Mouse (Mus musculus) MEL (cell line): ENCODE results near the gene Ddhd1. TPM values are rescaled to one million over a fixed set of nuclear protein-coding genes. Genes with fewer than 3 reads are reported as not detected.

Experiments used
- DNase-seq: peaks from one replicate; pipeline ENCODE4 v3.0.0; 2011; ENCODE audit warnings: low read depth, low spot score
- H3K27ac ChIP-seq: 2 replicates; pipeline ENCODE4 v1.5.1; 2012; ENCODE audit warnings: low read depth, mild to moderate bottlenecking, control low read depth, low read length, moderate library complexity; ENCODE audit not compliant: control insufficient read depth
- H3K27me3 ChIP-seq, 2 experiments: fragments of 150-350 bp in 1 of 2; sonication (generic) in 1 of 2; 2 replicates each; pipeline ENCODE4 v1.6.1; 2012; ENCODE audit warnings: low read length in 2 of 2, mild to moderate bottlenecking in 2 of 2, improper control_type of control experiment in 1 of 2, moderate library complexity in 1 of 2; ENCODE audit not compliant: insufficient read depth in 2 of 2, control insufficient read depth in 1 of 2
- H3K36me3 ChIP-seq, 2 experiments: 2 replicates each; pipeline ENCODE4 v1.6.1; 2012 to 2014; ENCODE audit warnings: low read length in 2 of 2, improper control_type of control experiment in 1 of 2, inconsistent platforms in 1 of 2, mild to moderate bottlenecking in 1 of 2; ENCODE audit not compliant: insufficient read depth in 2 of 2, control insufficient read depth in 1 of 2
- H3K4me1 ChIP-seq, 2 experiments: fragments of 150-350 bp in 1 of 2; sonication (generic) in 1 of 2; 2 replicates each; pipeline ENCODE4 v1.6.1; 2012; ENCODE audit warnings: low read length in 2 of 2, improper control_type of control experiment in 1 of 2, mild to moderate bottlenecking in 1 of 2; ENCODE audit not compliant: insufficient read depth in 2 of 2, control insufficient read depth in 1 of 2
- H3K4me3 ChIP-seq, 2 experiments: fragments of 150-350 bp in 1 of 2; sonication (generic) in 1 of 2; 2 replicates each; pipeline ENCODE4 v1.5.1; 2012; ENCODE audit warnings: low read depth in 2 of 2, low read length in 2 of 2, mild to moderate bottlenecking in 2 of 2, moderate library complexity in 2 of 2, control low read depth in 1 of 2, improper control_type of control experiment in 1 of 2; ENCODE audit not compliant: control insufficient read depth in 1 of 2, insufficient read depth in 1 of 2
- H3K79me2 ChIP-seq: 2 replicates; pipeline ENCODE4 v1.6.1; 2012; ENCODE audit warnings: mild to moderate bottlenecking, low read length, moderate library complexity; ENCODE audit not compliant: control insufficient read depth, poor library complexity, insufficient read depth
- H3K9ac ChIP-seq: 2 replicates; pipeline ENCODE4 v1.6.1; 2012; ENCODE audit warnings: low read depth, mild to moderate bottlenecking, control low read depth, low read length, moderate library complexity; ENCODE audit not compliant: control insufficient read depth, poor library complexity, severe bottlenecking
- H3K9me3 ChIP-seq: fragments of 150-350 bp; sonication (generic); replicated peaks from 2 replicates; pipeline ENCODE4 v1.6.1; 2012; ENCODE audit warnings: mild to moderate bottlenecking, low read length, improper control_type of control experiment, moderate library complexity; ENCODE audit not compliant: insufficient read depth
- CHD2 ChIP-seq: IDR thresholded peaks from 2 replicates; pipeline ENCODE4 v1.6.1; 2011; ENCODE audit warnings: low read length, improper control_type of control experiment
- E2F4 ChIP-seq: IDR thresholded peaks from 2 replicates; pipeline ENCODE4 v1.6.1; 2011; ENCODE audit warnings: low read depth, low read length, improper control_type of control experiment, borderline replicate concordance
- ELF1 ChIP-seq: IDR thresholded peaks from 2 replicates; pipeline ENCODE4 v1.6.1; 2014; ENCODE audit warnings: low read depth, mild to moderate bottlenecking, inconsistent platforms, low read length, improper control_type of control experiment, moderate library complexity
- EP300 ChIP-seq, 2 experiments: IDR thresholded peaks; 2 replicates each; pipeline ENCODE4 v1.6.1; 2011; ENCODE audit warnings: improper control_type of control experiment in 2 of 2, low read length in 2 of 2, low read depth in 1 of 2, mild to moderate bottlenecking in 1 of 2
- ETS1 ChIP-seq: IDR thresholded peaks from 2 replicates; pipeline ENCODE4 v1.6.1; 2012; ENCODE audit warnings: low read depth, mild to moderate bottlenecking, inconsistent platforms, low read length, improper control_type of control experiment, moderate library complexity
- GABPA ChIP-seq: IDR thresholded peaks from 2 replicates; pipeline ENCODE4 v1.6.1; 2012; ENCODE audit warnings: low read depth, mild to moderate bottlenecking, inconsistent platforms, low read length, improper control_type of control experiment, moderate library complexity
- HCFC1 ChIP-seq: IDR thresholded peaks from 2 replicates; pipeline ENCODE4 v1.6.1; 2012; ENCODE audit warnings: low read depth, mild to moderate bottlenecking, inconsistent platforms, low read length, improper control_type of control experiment, moderate library complexity
- KAT2A ChIP-seq: conservative IDR thresholded peaks from 2 replicates; pipeline ENCODE4 v1.6.1; 2012; ENCODE audit warnings: low read depth, low read length, improper control_type of control experiment, inconsistent platforms
- MAFK ChIP-seq: IDR thresholded peaks from 2 replicates; pipeline ENCODE4 v1.6.1; 2011; ENCODE audit warnings: low read depth, mild to moderate bottlenecking, low read length, improper control_type of control experiment, borderline replicate concordance
- MAX ChIP-seq: IDR thresholded peaks from 2 replicates; pipeline ENCODE4 v1.6.1; 2011; ENCODE audit warnings: low read length, improper control_type of control experiment
- MEF2A ChIP-seq: IDR thresholded peaks from 2 replicates; pipeline ENCODE4 v1.6.1; 2014; ENCODE audit warnings: low read depth, mild to moderate bottlenecking, inconsistent platforms, low read length, improper control_type of control experiment; ENCODE audit not compliant: poor library complexity, insufficient replicate concordance, severe bottlenecking; ENCODE audit errors: extremely low read depth
- NRF1 ChIP-seq: IDR thresholded peaks from 2 replicates; pipeline ENCODE4 v1.6.1; 2014; ENCODE audit warnings: low read depth, mild to moderate bottlenecking, inconsistent platforms, low read length, improper control_type of control experiment, moderate library complexity; ENCODE audit not compliant: poor library complexity, insufficient read depth, severe bottlenecking
- POLR2A ChIP-seq, 2 experiments: IDR thresholded peaks; 2 replicates each; pipeline ENCODE4 v1.6.1; 2011 to 2012; ENCODE audit warnings: low read length in 2 of 2, mild to moderate bottlenecking in 2 of 2, control low read depth in 1 of 2, improper control_type of control experiment in 1 of 2, low read depth in 1 of 2, moderate library complexity in 1 of 2; ENCODE audit not compliant: control insufficient read depth in 1 of 2, insufficient read depth in 1 of 2, poor library complexity in 1 of 2
- RAD21 ChIP-seq: IDR thresholded peaks from 2 replicates; pipeline ENCODE4 v1.6.1; 2011; ENCODE audit warnings: mild to moderate bottlenecking, low read depth, low read length, improper control_type of control experiment
- RCOR1 ChIP-seq: IDR thresholded peaks from 2 replicates; pipeline ENCODE4 v1.6.1; 2012; ENCODE audit warnings: low read depth, mild to moderate bottlenecking, inconsistent platforms, low read length, improper control_type of control experiment
- SMC3 ChIP-seq: IDR thresholded peaks from 2 replicates; pipeline ENCODE4 v1.6.1; 2011; ENCODE audit warnings: low read depth, low read length, improper control_type of control experiment
- TAL1 ChIP-seq: IDR thresholded peaks from 2 replicates; pipeline ENCODE4 v1.6.1; 2012; ENCODE audit warnings: mild to moderate bottlenecking, inconsistent platforms, low read length, moderate library complexity, mixed read lengths
- TCF12 ChIP-seq: IDR thresholded peaks from 2 replicates; pipeline ENCODE4 v1.6.1; 2014; ENCODE audit warnings: low read depth, mild to moderate bottlenecking, inconsistent platforms, low read length, improper control_type of control experiment, moderate library complexity
- USF1 ChIP-seq: IDR thresholded peaks from 2 replicates; pipeline ENCODE4 v1.6.1; 2014; ENCODE audit warnings: low read depth, mild to moderate bottlenecking, inconsistent platforms, low read length, improper control_type of control experiment, moderate library complexity
- USF2 ChIP-seq, 2 experiments: IDR thresholded peaks; 2 replicates each; pipeline ENCODE4 v1.6.1; 2011 to 2012; ENCODE audit warnings: improper control_type of control experiment in 2 of 2, low read length in 2 of 2, borderline replicate concordance in 1 of 2, inconsistent platforms in 1 of 2, low read depth in 1 of 2, mild to moderate bottlenecking in 1 of 2; ENCODE audit not compliant: insufficient read depth in 1 of 2
- ZKSCAN1 ChIP-seq: IDR thresholded peaks from 2 replicates; pipeline ENCODE4 v1.6.1; 2012; ENCODE audit warnings: low read depth, mild to moderate bottlenecking, inconsistent platforms, low read length, improper control_type of control experiment, moderate library complexity
- ZMIZ1 ChIP-seq: IDR thresholded peaks from 2 replicates; pipeline ENCODE4 v1.6.1; 2012; ENCODE audit warnings: low read depth, mild to moderate bottlenecking, inconsistent platforms, low read length, improper control_type of control experiment, moderate library complexity
- polyA plus RNA-seq, 2 experiments: library from polyadenylated mRNA; stranded (reverse) in 1 of 2; unstranded in 1 of 2; fragments of >175 nt in 1 of 2; fragments of >200 nt in 1 of 2; gene quantifications; 2 replicates each; pipeline versions ENCODE4 v1.2.1 to v1.2.4; 2012; ENCODE audit warnings: low replicate concordance in 2 of 2, low read depth in 1 of 2; ENCODE audit not compliant: insufficient read length in 2 of 2, insufficient read depth in 1 of 2, missing spikeins in 1 of 2
- total RNA-seq: library from RNA; depleted of rRNA; stranded (reverse); fragments of 300-350 nt; gene quantifications from 2 replicates; pipeline ENCODE4 v1.2.3, GENCODE M21; 2012

The Ddhd1 gene
- total and polyA plus RNA-seq, 3 experiments = 9.0 to 14.3 TPM; not detected in 1

DNA sequence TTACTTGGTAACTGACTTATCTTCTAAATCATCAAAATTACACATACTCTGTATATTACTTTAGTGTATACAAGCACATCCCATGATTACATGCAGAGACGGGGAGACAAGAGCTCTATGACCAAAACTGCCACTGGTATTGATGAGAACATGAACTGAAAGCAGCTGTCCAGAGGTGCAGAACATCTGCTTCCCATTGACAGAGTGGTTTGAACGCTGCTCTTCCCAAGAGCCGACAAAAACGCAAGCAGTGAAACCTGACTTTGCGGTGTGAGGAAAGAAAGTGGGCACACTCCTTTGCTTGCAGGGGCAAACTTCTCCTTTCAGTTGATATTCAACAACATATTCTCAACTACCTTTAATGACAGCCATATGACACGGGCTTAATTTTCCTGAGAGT is 64.7 kb downstream of the Ddhd1 start:
- peaks cover 0 to 2% of the 10 kb centered on the region in 2 experiments; a peak in 1 of 4 replicates for H3K36me3 ChIP-seq
- no peaks in the 10 kb centered on the region for H3K9me3 ChIP-seq
- no peaks in the 10 kb centered on the region for H3K4me1 ChIP-seq
- H3K9ac ChIP-seq = no peak overlapping the region
- H3K27me3 ChIP-seq = no peaks in the 10 kb centered on the region
- H3K4me3 ChIP-seq = no peak overlapping the region
- no peak for TF ChIP-seq MAX
- no peak for TF ChIP-seq HCFC1
- TF ChIP-seq KAT2A = no peak
- no peak for TF ChIP-seq MEF2A
- TF ChIP-seq POLR2A (IDR thresholded peaks at IDR 0.05; ENCODE audit: control insufficient read depth in 1 of 2, insufficient read depth in 1 of 2, low read depth in 1 of 2, low read length in 2 of 2, poor library complexity in 1 of 2) = no peak
- TF ChIP-seq TCF12 = no peak
- TF ChIP-seq NRF1 = no peak
- no peak for TF ChIP-seq ETS1
- TF ChIP-seq ZMIZ1 = no peak
- no peak for TF ChIP-seq E2F4
- TF ChIP-seq ELF1 = no peak
- no peak for TF ChIP-seq RAD21
- H3K79me2 ChIP-seq = no peaks in the 10 kb centered on the region
- no peak for DNase-seq
- H3K27ac ChIP-seq = no peak overlapping the region

DNA sequence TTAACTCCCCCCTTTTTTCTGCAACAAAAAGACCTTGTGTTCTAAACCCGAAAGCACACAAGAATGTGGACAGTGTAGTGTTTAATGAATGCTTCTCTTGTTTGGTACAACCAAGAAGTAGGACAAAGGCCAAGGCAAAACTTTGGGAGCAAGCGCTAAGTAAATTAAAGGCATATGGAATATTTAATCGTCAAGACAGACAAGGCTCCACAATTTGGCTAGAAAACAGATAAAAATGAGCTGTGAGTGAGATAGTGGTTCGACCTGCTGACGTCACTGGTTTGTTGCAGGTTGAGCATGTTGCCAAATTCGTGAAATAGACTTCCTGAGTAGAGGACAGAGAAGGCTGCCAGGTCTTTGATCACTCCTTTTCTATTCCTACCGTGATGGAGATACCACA is 69.5 kb downstream of the Ddhd1 start:
- Histone ChIP-seq H3K9ac (no peak overlapping the region), H3K4me1 (0 out of 4 replicates have a peak, but pooled peaks cover 0 to 3% of the 10 kb centered on the region in 2 experiments), H3K79me2 (no peaks in the 10 kb centered on the region), H3K27ac (no peak overlapping the region), H3K36me3 (0 out of 4 replicates have a peak, but pooled peaks cover 0 to 2% of the 10 kb centered on the region in 2 experiments), H3K4me3 (no peak overlapping the region), H3K27me3 (no peaks in the 10 kb centered on the region), H3K9me3 (no peaks in the 10 kb centered on the region)
- no peak for DNase-seq
- TF ChIP-seq MAFK (no peak), KAT2A (no peak), ETS1 (no peak), RAD21 (no peak), ZKSCAN1 (no peak), ZMIZ1 (no peak), USF2 (IDR thresholded peaks at IDR 0.05; ENCODE audit: borderline replicate concordance in 1 of 2, insufficient read depth in 1 of 2, low read depth in 1 of 2, low read length in 2 of 2) (no peak), EP300 (IDR thresholded peaks at IDR 0.05; ENCODE audit: low read depth in 1 of 2, low read length in 2 of 2) (no peak), USF1 (no peak), TAL1 (no peak), CHD2 (no peak), GABPA (no peak), SMC3 (no peak), RCOR1 (no peak)
